Mouse (Mus musculus) liver, adult 2 months (tissue): ENCODE measurements around the gene Rps11.

Experiments
- CTCF ChIP-seq: fragments of 200-500 bp; IDR thresholded peaks from 2 replicates; pipeline ENCODE4 v1.5.1; 2011; ENCODE audit warnings: low read depth, low read length, control low read depth
- POLR2A ChIP-seq: fragments of 200-500 bp; IDR thresholded peaks from 2 replicates; pipeline ENCODE4 v1.6.1; 2011; ENCODE audit warnings: low read length, control low read depth; ENCODE audit not compliant: insufficient read depth; ENCODE audit errors: extremely low read depth

- no peak for TF ChIP-seq CTCF
- TF ChIP-seq POLR2A: no peak
Observed at GRCm38 (mm10) chr7:45127700-45128224, 3.5 kb upstream of the Rps11 start.
